Mouse (Mus musculus) neural tube, embryonic 15.5 days (tissue): Measurements from ENCODE around the gene Mfap1a. TPM values are rescaled to one million over a fixed set of nuclear protein-coding genes. Genes with fewer than 3 reads are reported as not detected.
"Not testable (repeated sequence)": the region's sequence is repeated elsewhere in the genome, so short reads cannot be mapped to it uniquely, and the experiment has no call there.

Experiments
- ATAC-seq: fragments of 200-750 bp; cut with Nextera tagmentation; 2 replicates; pipeline ENCODE4 v1.8.0; 2017; ENCODE audit warnings: mild to moderate bottlenecking, moderate TSS enrichment, moderate library complexity; ENCODE audit not compliant: low FRiP score
- H3K27ac ChIP-seq: fragments of 300-500 bp; sonication (generic); replicated peaks from 2 replicates; pipeline ENCODE4 v1.5.1; 2015; ENCODE audit warnings: mild to moderate bottlenecking, inconsistent platforms
- H3K27me3 ChIP-seq: fragments of 300-500 bp; sonication (generic); replicated peaks from 2 replicates; pipeline ENCODE4 v1.6.1; 2015; ENCODE audit warnings: inconsistent platforms
- H3K36me3 ChIP-seq: fragments of 300-500 bp; sonication (generic); 2 replicates; pipeline ENCODE4 v1.6.1; 2015; ENCODE audit warnings: inconsistent platforms
- H3K4me1 ChIP-seq: fragments of 300-500 bp; sonication (generic); 2 replicates; pipeline ENCODE4 v1.6.1; 2015; ENCODE audit warnings: inconsistent platforms
- H3K4me2 ChIP-seq: fragments of 300-500 bp; sonication (generic); 2 replicates; pipeline ENCODE4 v1.6.1; 2015; ENCODE audit warnings: inconsistent platforms, mild to moderate bottlenecking, moderate library complexity
- H3K4me3 ChIP-seq: fragments of 300-500 bp; sonication (generic); replicated peaks from 2 replicates; pipeline ENCODE4 v1.5.1; 2015; ENCODE audit warnings: mild to moderate bottlenecking, inconsistent platforms
- H3K9ac ChIP-seq: fragments of 300-500 bp; sonication (generic); replicated peaks from 2 replicates; pipeline ENCODE4 v1.6.1; 2015; ENCODE audit warnings: mild to moderate bottlenecking, inconsistent platforms
- H3K9me3 ChIP-seq: fragments of 300-500 bp; sonication (generic); replicated peaks from 2 replicates; pipeline ENCODE4 v1.6.1; 2016; ENCODE audit warnings: inconsistent platforms
- WGBS: fragments of 180-500 bp; shearing (Covaris S2); methylation state at CpG from one replicate; pipeline ENCODE4 v1.1.7; 2015; ENCODE audit warnings: mixed read lengths; 5-methylcytosine and 5-hydroxymethylcytosine counted together
- polyA plus RNA-seq: library from polyadenylated mRNA; unstranded; fragments of >200 nt; fragmentation: Nextera tagmentation; extraction: Ambion mirVana; gene quantifications from 2 replicates; pipeline ENCODE4 v1.2.1, GENCODE M21; 2015

The Mfap1a gene
- 27.8 and 28.8 TPM in 2 replicates for polyA plus RNA-seq

GRCm38 (mm10) chr2:121505942-121506882 is at the start of gene Mfap1a, which contains the start of gene Wdr76:
Gene Mfap1a (minus strand): TSS chr2:121506665.
Gene Wdr76 (plus strand): TSS chr2:121506723.
- H3K27me3 ChIP-seq, H3K9me3 ChIP-seq, H3K36me3 ChIP-seq: not testable (repeated sequence)
- peak within 1 kb of the TSS; percentile 74 for H3K9ac ChIP-seq
- peak; percentile 95 for ATAC-seq
- H3K4me3 ChIP-seq: peak within 1 kb of the TSS; percentile 66
- H3K4me2 ChIP-seq: peak within 1 kb of the TSS; percentile 76
- H3K27ac ChIP-seq: peak within 1 kb of the TSS; percentile 69; the same call in 1 of the 2 replicates
- H3K4me1 ChIP-seq: peaks cover 19% of the 10 kb centered on the region
- 5% methylated on average over 42 of the region's 42 CpGs for WGBS

GRCm38 (mm10) chr2:121551271-121551670 is 44.8 kb upstream of the Mfap1a start:
- 86% methylated on average over 8 of the region's 8 CpGs for WGBS
- Histone ChIP-seq H3K27ac (no peak overlapping the region), H3K9ac (no peak overlapping the region), H3K9me3 (no peaks in the 10 kb centered on the region), H3K27me3 (no peaks in the 10 kb centered on the region), H3K4me2 (no peak overlapping the region), H3K4me1 (no peaks in the 10 kb centered on the region), H3K36me3 (peaks cover 41% of the 10 kb centered on the region), H3K4me3 (no peak overlapping the region)
- ATAC-seq: no peak

- H3K9ac ChIP-seq: no peak overlapping the region
- H3K4me2 ChIP-seq: no peak overlapping the region
- WGBS: 95% methylated on average over 6 of the region's 6 CpGs
- H3K4me1 ChIP-seq: no peaks in the 10 kb centered on the region
- H3K36me3 ChIP-seq: peaks cover 41% of the 10 kb centered on the region
- H3K9me3 ChIP-seq: no peaks in the 10 kb centered on the region
- no peak overlapping the region for H3K4me3 ChIP-seq
- ATAC-seq: no peak
- no peaks in the 10 kb centered on the region for H3K27me3 ChIP-seq
- no peak overlapping the region for H3K27ac ChIP-seq
Observed at GRCm38 (mm10) chr2:121549630-121550029, 43.2 kb upstream of the Mfap1a start.

- 87% methylated on average over 3 of the region's 3 CpGs for WGBS
- no peak for ATAC-seq
- H3K9me3 ChIP-seq: no peaks in the 10 kb centered on the region
- peaks cover 41% of the 10 kb centered on the region for H3K36me3 ChIP-seq
- H3K4me1 ChIP-seq: no peaks in the 10 kb centered on the region
- no peak overlapping the region for H3K4me2 ChIP-seq
- H3K9ac ChIP-seq: no peak overlapping the region
- H3K27ac ChIP-seq: no peak overlapping the region
- no peak overlapping the region for H3K4me3 ChIP-seq
- H3K27me3 ChIP-seq: no peaks in the 10 kb centered on the region
Observed at GRCm38 (mm10) chr2:121544829-121545228, 38.4 kb upstream of the Mfap1a start.

GRCm38 (mm10) chr2:121525056-121525455 is 18.6 kb upstream of the Mfap1a start:
- H3K4me2 ChIP-seq: no peak overlapping the region
- no peak overlapping the region for H3K27ac ChIP-seq
- H3K9me3 ChIP-seq: no peaks in the 10 kb centered on the region
- no peak overlapping the region for H3K4me3 ChIP-seq
- 92% methylated on average over 2 of the region's 2 CpGs for WGBS
- ATAC-seq: no peak
- no peaks in the 10 kb centered on the region for H3K36me3 ChIP-seq
- H3K27me3 ChIP-seq: no peaks in the 10 kb centered on the region
- H3K4me1 ChIP-seq: no peaks in the 10 kb centered on the region
- H3K9ac ChIP-seq: no peak overlapping the region

- not testable (repeated sequence) for H3K27ac ChIP-seq, H3K9me3 ChIP-seq, H3K4me1 ChIP-seq, ATAC-seq, H3K9ac ChIP-seq, H3K4me2 ChIP-seq, H3K4me3 ChIP-seq, H3K27me3 ChIP-seq, H3K36me3 ChIP-seq
- WGBS: 98% methylated on average over 3 of the region's 3 CpGs
Observed at GRCm38 (mm10) chr2:121522830-121523229, 16.4 kb upstream of the Mfap1a start.

- WGBS: 95% methylated on average over 2 of the region's 2 CpGs
- no peaks in the 10 kb centered on the region for H3K27me3 ChIP-seq
- peaks cover 4% of the 10 kb centered on the region; the same call in 1 of the 2 replicates for H3K36me3 ChIP-seq
- H3K4me3 ChIP-seq: no peak overlapping the region
- no peak overlapping the region for H3K27ac ChIP-seq
- no peak overlapping the region for H3K9ac ChIP-seq
- no peaks in the 10 kb centered on the region for H3K9me3 ChIP-seq
- H3K4me1 ChIP-seq: no peaks in the 10 kb centered on the region
- no peak for ATAC-seq
- no peak overlapping the region for H3K4me2 ChIP-seq
Observed at GRCm38 (mm10) chr2:121522006-121522405, 15.5 kb upstream of the Mfap1a start.

- 94% methylated on average over 4 of the region's 4 CpGs for WGBS
- H3K4me1 ChIP-seq: not testable (repeated sequence)
Observed at GRCm38 (mm10) chr2:121518711-121519110, 12.2 kb upstream of the Mfap1a start.

GRCm38 (mm10) chr2:121518106-121518505 is 11.6 kb upstream of the Mfap1a start:
- Histone ChIP-seq H3K27ac (no peak overlapping the region), H3K9me3 (no peaks in the 10 kb centered on the region), H3K4me3 (no peak overlapping the region), H3K4me1 (no peaks in the 10 kb centered on the region), H3K4me2 (no peak overlapping the region), H3K9ac (no peak overlapping the region), H3K36me3 (peaks cover 4% of the 10 kb centered on the region; the same call in 1 of the 2 replicates), H3K27me3 (no peaks in the 10 kb centered on the region)
- no peak for ATAC-seq
- WGBS: 96% methylated on average over 5 of the region's 5 CpGs

More at GRCm38 (mm10) chr2:121518711-121519110, 12.2 kb upstream of the Mfap1a start:
- H3K9me3 ChIP-seq, H3K36me3 ChIP-seq, H3K27me3 ChIP-seq, H3K4me2 ChIP-seq, H3K27ac ChIP-seq, H3K9ac ChIP-seq, ATAC-seq, H3K4me3 ChIP-seq: not testable (repeated sequence)

- Histone ChIP-seq H3K27me3 (no peaks in the 10 kb centered on the region), H3K9me3 (no peaks in the 10 kb centered on the region), H3K27ac (no peak overlapping the region), H3K4me2 (no peak overlapping the region), H3K9ac (no peak overlapping the region), H3K4me1 (peaks cover 4% of the 10 kb centered on the region; the same call in 1 of the 2 replicates), H3K36me3 (no peaks in the 10 kb centered on the region), H3K4me3 (no peak overlapping the region)
- WGBS: 97% methylated on average over 4 of the region's 4 CpGs
- ATAC-seq: no peak
Observed at GRCm38 (mm10) chr2:121514211-121514610, 7.7 kb upstream of the Mfap1a start.

GRCm38 (mm10) chr2:121512991-121513765 is 6.7 kb upstream of the Mfap1a start:
- not testable (repeated sequence) for H3K9ac ChIP-seq, H3K9me3 ChIP-seq, H3K4me1 ChIP-seq, H3K4me2 ChIP-seq, H3K27me3 ChIP-seq, H3K36me3 ChIP-seq, H3K4me3 ChIP-seq, H3K27ac ChIP-seq, ATAC-seq
- WGBS: 96% methylated on average over 5 of the region's 5 CpGs
